Mouse (Mus musculus) ES-Bruce4 (cell line): Measurements from ENCODE around the gene Sec24a.

Experiments used
- CTCF ChIP-seq: IDR thresholded peaks from one replicate; pipeline ENCODE4 v1.8.1; 2011; ENCODE audit warnings: low read depth, low read length
- EP300 ChIP-seq: IDR thresholded peaks from 2 replicates; pipeline ENCODE4 v1.6.1; 2011; ENCODE audit warnings: low read depth, low read length; ENCODE audit not compliant: insufficient read depth
- POLR2A ChIP-seq: IDR thresholded peaks from one replicate; pipeline ENCODE4 v1.8.1; 2011; ENCODE audit warnings: low read length; ENCODE audit not compliant: insufficient read depth

DNA sequence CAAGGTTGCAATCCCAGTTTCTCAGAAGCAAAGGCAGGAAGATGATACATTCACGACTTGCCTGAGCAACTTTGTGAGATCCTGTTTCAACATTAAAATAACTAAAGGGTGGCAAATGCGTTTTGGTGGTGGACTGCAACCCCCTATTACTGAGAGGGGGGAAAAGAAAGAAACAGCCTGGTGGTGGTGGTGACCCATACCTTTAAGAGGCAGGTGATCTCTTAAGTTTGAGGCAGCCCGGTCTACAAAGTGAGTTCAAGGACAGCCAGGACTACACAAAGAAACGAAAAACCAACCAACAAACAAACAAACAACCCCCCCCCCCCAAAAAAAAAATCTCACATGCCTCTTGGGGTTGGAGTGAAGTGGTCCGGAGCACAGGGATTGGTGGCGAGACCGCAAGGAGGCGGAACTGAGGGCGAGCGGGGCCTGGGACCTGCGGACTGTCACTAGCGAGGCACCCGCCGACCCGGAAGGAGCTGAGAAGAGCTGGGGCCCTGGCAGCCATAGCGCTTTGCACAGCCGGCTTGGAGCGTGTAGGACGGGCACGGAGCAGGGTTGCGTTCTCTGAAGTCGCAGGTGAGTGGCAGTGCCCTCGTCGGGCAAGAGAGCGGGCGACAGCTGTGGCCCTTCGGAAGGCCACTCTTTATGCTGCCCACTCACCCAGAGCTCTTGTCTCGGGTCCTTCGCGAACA is at the start of gene Sec24a, which contains the start of gene Sar1b:
- TF ChIP-seq CTCF (no peak), POLR2A (peak; percentile 55), EP300 (no peak)
